Mouse (Mus musculus) heart, embryonic 15.5 days (tissue): ENCODE measurements around the gene Fam129c. TPM values are rescaled to one million over a fixed set of nuclear protein-coding genes. Genes with fewer than 3 reads are reported as not detected.

Source experiments
- ATAC-seq: fragments of 200-750 bp; cut with Nextera tagmentation; replicated peaks from 2 replicates; pipeline ENCODE4 v1.8.0; 2017; ENCODE audit warnings: low read depth, moderate TSS enrichment; ENCODE audit not compliant: insufficient number of reproducible peaks, insufficient read depth, low FRiP score
- H3K27ac ChIP-seq: fragments of 300-500 bp; sonication (generic); 2 replicates; pipeline ENCODE4 v1.5.1; 2015; ENCODE audit warnings: mild to moderate bottlenecking, inconsistent platforms
- H3K27me3 ChIP-seq: fragments of 300-500 bp; sonication (generic); 2 replicates; pipeline ENCODE4 v1.6.1; 2015; ENCODE audit warnings: inconsistent platforms
- H3K36me3 ChIP-seq: fragments of 300-500 bp; sonication (generic); 2 replicates; pipeline ENCODE4 v1.6.1; 2015; ENCODE audit warnings: mild to moderate bottlenecking, inconsistent platforms
- H3K4me1 ChIP-seq: fragments of 300-500 bp; sonication (generic); replicated peaks from 2 replicates; pipeline ENCODE4 v1.6.1; 2015; ENCODE audit warnings: inconsistent platforms
- H3K4me2 ChIP-seq: fragments of 300-500 bp; sonication (generic); 2 replicates; pipeline ENCODE4 v1.6.1; 2015; ENCODE audit warnings: inconsistent platforms, mild to moderate bottlenecking, moderate library complexity
- H3K4me3 ChIP-seq: fragments of 300-500 bp; sonication (generic); 2 replicates; pipeline ENCODE4 v1.5.1; 2015; ENCODE audit warnings: mild to moderate bottlenecking, inconsistent platforms
- H3K9ac ChIP-seq: fragments of 300-500 bp; sonication (generic); 2 replicates; pipeline ENCODE4 v1.6.1; 2015; ENCODE audit warnings: mild to moderate bottlenecking, inconsistent platforms
- H3K9me3 ChIP-seq: fragments of 300-500 bp; sonication (generic); replicated peaks from 2 replicates; pipeline ENCODE4 v1.6.1; 2016; ENCODE audit warnings: inconsistent platforms
- WGBS: fragments of 180-500 bp; shearing (Covaris S2); methylation state at CpG from one replicate; pipeline ENCODE4 v1.1.7; 2015; ENCODE audit warnings: mixed read lengths; 5-methylcytosine and 5-hydroxymethylcytosine counted together
- polyA plus RNA-seq: library from polyadenylated mRNA; unstranded; fragments of >200 nt; fragmentation: Nextera tagmentation; extraction: Ambion mirVana; gene quantifications from 2 replicates; pipeline ENCODE4 v1.2.1, GENCODE M21; 2015

Gene Fam129c
- polyA plus RNA-seq, 1 experiment from 2014 or later, result 2.1 TPM

DNA sequence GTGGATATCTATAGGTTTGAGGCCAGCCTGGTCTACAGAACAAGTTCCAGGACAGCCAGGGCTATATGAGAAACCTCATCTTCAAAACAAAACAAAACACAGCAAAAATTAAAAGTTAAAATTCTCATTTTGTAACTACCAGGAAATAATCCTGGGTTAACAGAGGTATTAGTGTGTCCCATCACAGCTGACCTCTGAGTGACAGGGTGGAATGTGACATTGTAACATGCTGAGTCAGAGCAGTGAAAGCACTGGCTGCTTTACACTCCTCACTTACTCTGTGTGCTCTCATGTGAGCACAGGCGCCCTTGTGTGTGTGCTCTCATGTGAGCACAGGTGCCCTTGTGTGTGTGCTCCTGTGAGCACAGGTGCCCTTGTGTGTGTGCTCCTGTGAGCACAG, 22.4 kb upstream of the Fam129c start:
- peaks cover 26% of the 10 kb centered on the region for H3K4me1 ChIP-seq
- no peak overlapping the region for H3K4me2 ChIP-seq
- no peak overlapping the region for H3K9ac ChIP-seq
- no peak overlapping the region for H3K4me3 ChIP-seq
- 38% methylated on average over 1 of the region's 1 CpGs for WGBS
- H3K27me3 ChIP-seq, result 0 out of 2 replicates have a peak, but pooled peaks cover 2% of the 10 kb centered on the region
- H3K27ac ChIP-seq, result no peak overlapping the region
- no peak for ATAC-seq
- H3K36me3 ChIP-seq, result no peaks in the 10 kb centered on the region
- no peaks in the 10 kb centered on the region for H3K9me3 ChIP-seq

DNA sequence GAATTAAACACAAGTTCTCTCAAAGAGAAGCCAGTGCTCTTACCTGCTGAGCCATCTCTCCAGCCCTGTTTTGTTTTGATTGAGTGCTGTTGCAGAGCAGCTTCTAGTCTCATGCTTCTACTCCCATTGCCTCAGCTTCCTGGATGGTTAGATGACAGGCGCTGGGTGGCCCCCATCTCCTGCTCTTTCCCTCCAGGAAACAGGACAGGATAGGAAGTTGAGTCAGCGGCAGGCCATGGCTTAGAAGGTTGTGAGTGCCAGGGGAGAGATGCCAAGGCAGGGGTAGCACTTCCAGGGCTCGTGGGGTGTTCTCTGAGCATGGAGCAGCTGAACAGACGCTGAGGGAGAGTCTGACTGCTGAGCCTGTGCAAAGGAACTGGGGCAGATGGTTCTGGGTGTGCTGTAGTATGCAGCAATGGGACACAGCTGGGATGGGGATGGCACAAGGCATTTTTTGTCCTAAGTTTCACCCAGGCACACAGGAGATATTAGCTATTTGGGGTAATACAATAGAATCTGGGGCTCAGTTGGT, 19.5 kb upstream of the Fam129c start:
- WGBS, result 54% methylated on average over 4 of the region's 4 CpGs
- peaks cover 5% of the 10 kb centered on the region; the same call in 1 of the 2 replicates for H3K36me3 ChIP-seq
- ATAC-seq, result no peak
- H3K9ac ChIP-seq, result no peak overlapping the region
- H3K4me3 ChIP-seq, result no peak overlapping the region
- H3K4me2 ChIP-seq, result no peak overlapping the region
- H3K4me1 ChIP-seq, result peaks cover 8% of the 10 kb centered on the region
- no peaks in the 10 kb centered on the region for H3K9me3 ChIP-seq
- no peak overlapping the region for H3K27ac ChIP-seq
- no peaks in the 10 kb centered on the region for H3K27me3 ChIP-seq

DNA sequence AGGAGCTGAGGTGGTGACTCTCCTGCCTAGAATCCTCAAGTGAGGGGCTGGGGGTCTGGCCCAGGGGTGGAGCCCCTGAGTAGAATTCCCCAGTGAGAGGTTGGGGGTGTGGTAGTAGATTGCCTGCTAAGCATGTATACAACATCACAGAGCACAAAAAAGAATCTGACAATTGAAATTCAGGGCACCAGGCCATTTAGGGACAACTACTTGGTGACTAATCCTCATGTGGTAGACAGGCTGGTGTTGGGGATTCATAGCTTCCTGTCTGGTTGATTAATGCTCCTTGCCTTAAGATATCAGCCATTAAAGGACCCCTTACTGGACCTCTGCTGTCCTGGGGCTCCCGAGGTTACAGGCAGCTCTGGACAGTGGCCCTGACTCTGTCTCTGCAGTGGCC, 18.4 kb upstream of the Fam129c start:
- no peak overlapping the region for H3K27ac ChIP-seq
- H3K36me3 ChIP-seq, result peaks cover 5% of the 10 kb centered on the region; the same call in 1 of the 2 replicates
- no peaks in the 10 kb centered on the region for H3K9me3 ChIP-seq
- ATAC-seq, result no peak
- H3K9ac ChIP-seq, result no peak overlapping the region
- H3K4me3 ChIP-seq, result no peak overlapping the region
- no peaks in the 10 kb centered on the region for H3K27me3 ChIP-seq
- 71% methylated on average over 1 of the region's 1 CpGs for WGBS
- H3K4me1 ChIP-seq, result 0 out of 2 replicates have a peak, but pooled peaks cover 4% of the 10 kb centered on the region
- no peak overlapping the region for H3K4me2 ChIP-seq

DNA sequence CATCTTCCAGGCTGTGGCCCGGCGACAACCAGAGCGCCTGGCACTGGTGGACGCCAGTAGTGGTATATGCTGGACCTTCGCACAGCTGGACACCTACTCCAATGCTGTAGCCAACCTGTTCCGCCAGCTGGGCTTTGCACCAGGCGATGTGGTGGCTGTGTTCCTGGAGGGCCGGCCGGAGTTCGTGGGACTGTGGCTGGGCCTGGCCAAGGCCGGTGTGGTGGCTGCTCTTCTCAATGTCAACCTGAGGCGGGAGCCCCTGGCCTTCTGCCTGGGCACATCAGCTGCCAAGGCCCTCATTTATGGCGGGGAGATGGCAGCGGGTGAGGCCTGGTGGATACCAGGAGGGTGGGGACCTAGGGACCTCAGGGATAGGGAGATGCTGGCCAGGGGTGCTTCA, 18.0 kb upstream of the Fam129c start:
- Histone ChIP-seq H3K27me3 (no peaks in the 10 kb centered on the region), H3K27ac (no peak overlapping the region), H3K36me3 (peaks cover 8% of the 10 kb centered on the region; the same call in 1 of the 2 replicates), H3K4me2 (no peak overlapping the region), H3K9ac (no peak overlapping the region), H3K9me3 (no peaks in the 10 kb centered on the region), H3K4me3 (no peak overlapping the region), H3K4me1 (0 out of 2 replicates have a peak, but pooled peaks cover 1% of the 10 kb centered on the region)
- 88% methylated on average over 14 of the region's 14 CpGs for WGBS
- ATAC-seq, result no peak

DNA sequence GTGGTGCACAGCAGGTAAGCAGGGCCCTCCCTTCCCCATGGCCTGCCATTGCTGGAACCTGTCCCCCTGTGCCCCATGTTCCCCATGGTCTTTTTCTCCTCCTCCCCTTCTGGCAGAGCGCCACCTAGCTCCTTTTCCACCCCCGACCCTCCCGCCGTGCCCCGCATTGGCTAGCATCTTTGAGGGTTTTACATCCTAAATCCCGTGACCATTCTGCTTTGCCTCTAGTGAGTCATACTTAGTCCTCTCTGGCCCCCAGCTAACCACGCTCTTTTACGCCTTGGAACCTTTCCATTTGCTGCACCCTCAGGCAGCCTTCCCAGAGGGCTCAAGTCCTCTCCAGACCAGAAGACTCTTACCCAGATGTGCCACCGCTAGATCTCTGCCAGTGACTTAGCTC, 17.2 kb upstream of the Fam129c start:
- Histone ChIP-seq H3K4me3 (no peak overlapping the region), H3K4me2 (no peak overlapping the region), H3K27me3 (no peaks in the 10 kb centered on the region), H3K4me1 (no peaks in the 10 kb centered on the region), H3K27ac (no peak overlapping the region), H3K9me3 (no peaks in the 10 kb centered on the region), H3K36me3 (peaks cover 11% of the 10 kb centered on the region; the same call in 1 of the 2 replicates), H3K9ac (no peak overlapping the region)
- WGBS, result 60% methylated on average over 9 of the region's 9 CpGs
- ATAC-seq, result no peak

DNA sequence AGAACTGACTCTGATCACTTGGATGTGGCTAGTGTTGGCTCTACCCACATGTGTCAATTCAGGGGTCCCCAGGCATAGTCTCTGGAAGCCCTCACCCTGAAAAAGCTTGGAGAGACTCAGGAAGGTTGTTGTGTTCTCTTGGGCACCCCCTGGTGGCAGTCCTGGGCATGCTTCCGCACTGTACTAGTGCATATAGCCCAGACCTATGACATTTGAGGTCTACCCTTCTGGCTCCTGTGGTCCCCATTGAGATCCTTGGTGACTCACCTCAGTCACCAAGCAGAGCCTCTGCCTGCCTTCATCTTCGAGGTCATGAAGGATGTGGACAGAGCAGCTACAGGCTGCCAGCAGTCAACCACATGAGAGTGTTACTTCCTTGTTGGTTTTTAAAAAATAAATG, 10.6 kb upstream of the Fam129c start:
- 0 out of 2 replicates have a peak, but pooled peaks cover 6% of the 10 kb centered on the region for H3K36me3 ChIP-seq
- no peak overlapping the region for H3K4me3 ChIP-seq
- WGBS, result 69% methylated on average over 2 of the region's 2 CpGs
- H3K9me3 ChIP-seq, result no peaks in the 10 kb centered on the region
- ATAC-seq, result no peak
- no peak overlapping the region for H3K9ac ChIP-seq
- no peak overlapping the region for H3K27ac ChIP-seq
- H3K4me1 ChIP-seq, result peaks cover 7% of the 10 kb centered on the region
- H3K4me2 ChIP-seq, result no peak overlapping the region
- H3K27me3 ChIP-seq, result no peaks in the 10 kb centered on the region

DNA sequence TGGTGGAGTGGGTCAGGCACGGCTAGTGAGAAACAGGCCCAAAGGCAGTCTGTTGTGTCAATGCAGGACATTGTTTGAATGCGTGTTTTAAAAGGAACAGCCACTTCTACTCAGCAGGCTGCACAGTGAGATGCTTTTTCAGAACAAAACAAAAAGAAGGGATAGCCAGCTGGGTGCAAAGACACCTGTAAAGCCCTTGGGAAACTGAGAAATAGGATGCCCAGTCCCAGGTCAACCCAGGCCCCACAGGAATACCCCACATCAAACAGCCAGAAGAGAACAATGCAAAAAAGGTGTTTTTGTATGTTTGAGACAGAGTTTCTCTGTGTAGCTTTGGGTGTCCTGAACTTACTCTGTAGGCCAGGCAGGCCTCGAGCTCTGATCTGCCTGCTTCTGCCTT, 8.7 kb upstream of the Fam129c start:
- Histone ChIP-seq H3K9me3 (no peaks in the 10 kb centered on the region), H3K27me3 (no peaks in the 10 kb centered on the region), H3K36me3 (0 out of 2 replicates have a peak, but pooled peaks cover 6% of the 10 kb centered on the region), H3K27ac (no peak overlapping the region), H3K4me1 (peaks cover 20% of the 10 kb centered on the region), H3K4me3 (no peak overlapping the region), H3K4me2 (no peak overlapping the region), H3K9ac (no peak overlapping the region)
- 77% methylated on average over 3 of the region's 3 CpGs for WGBS
- ATAC-seq, result no peak

DNA sequence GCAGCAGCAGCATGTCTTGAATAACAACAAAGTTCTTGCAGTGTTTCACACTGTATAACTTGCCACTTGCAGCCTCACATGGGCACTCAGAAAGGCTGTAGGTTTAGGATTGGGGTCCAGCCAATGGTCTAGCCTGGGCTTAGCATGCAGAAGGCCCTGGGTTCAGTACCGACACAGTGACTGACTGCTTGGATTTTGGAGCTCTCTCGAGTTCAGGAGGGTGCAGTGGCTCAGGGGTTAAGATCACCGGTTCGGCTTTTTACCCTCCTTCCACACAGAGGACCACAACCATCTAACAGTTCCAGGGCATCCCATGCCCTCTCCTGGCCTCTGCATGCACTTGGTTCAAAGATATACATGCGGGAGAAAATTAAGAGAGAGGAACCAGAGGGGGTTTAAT, 6.4 kb upstream of the Fam129c start:
- ATAC-seq, result no peak
- Histone ChIP-seq H3K9ac (peak overlapping the region; percentile 96), H3K27ac (peak overlapping the region; percentile 99), H3K36me3 (no peaks in the 10 kb centered on the region), H3K9me3 (no peaks in the 10 kb centered on the region), H3K4me2 (peak overlapping the region; percentile 86), H3K27me3 (no peaks in the 10 kb centered on the region), H3K4me3 (peak overlapping the region; percentile 82), H3K4me1 (peaks cover 25% of the 10 kb centered on the region)
- 22% methylated on average over 5 of the region's 5 CpGs for WGBS

DNA sequence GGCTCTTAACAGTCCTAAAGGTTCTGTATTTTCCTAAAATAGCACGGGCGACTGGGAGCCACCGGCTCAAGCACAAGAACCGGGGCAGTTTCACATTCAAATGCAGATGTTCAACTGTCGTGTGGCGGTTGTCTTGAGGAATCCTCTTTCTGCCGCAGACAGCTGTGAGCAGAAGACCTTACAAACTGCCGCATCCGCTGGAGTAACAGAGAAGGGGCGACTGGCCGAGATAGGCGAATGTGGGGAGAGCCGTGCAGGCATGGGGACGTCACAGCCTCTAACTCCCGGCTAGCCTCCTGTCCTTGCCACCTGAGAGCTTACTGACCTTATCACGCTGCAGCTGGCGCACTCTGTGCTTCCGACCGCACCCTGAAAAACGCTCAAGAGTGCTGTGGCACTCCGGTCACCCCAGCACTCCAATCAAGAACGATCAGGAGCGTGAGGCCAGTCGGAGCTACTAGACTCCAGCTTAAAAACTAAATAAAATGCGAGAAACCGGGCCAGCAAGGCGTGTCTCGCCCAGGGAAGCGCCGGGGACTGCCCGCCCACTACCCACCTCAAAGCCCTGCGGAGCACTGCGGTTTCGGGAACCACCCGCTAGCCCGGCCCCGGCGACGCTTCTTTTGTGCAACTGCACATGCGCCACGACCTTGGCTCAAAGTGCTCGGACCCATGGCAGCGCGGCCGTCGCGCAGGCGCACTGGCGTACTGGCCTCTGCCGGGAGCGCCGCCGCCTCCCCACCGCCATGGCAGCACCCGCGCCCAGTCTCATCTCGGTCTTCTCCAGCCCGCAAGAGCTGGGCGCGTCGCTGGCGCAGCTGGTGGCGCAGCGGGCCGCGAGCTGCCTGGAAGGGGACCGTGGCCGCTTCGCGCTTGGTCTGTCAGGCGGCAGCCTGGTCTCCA, 5.7 kb upstream of the Fam129c start, which contains the start of gene Pgls:
Gene Pgls (plus strand): TSS at position 706 of the 903 bp plus-strand sequence.
- Histone ChIP-seq H3K4me3 (peak within 1 kb of the TSS; percentile 82), H3K36me3 (no peaks in the 10 kb centered on the region), H3K4me2 (peak within 1 kb of the TSS; percentile 86), H3K27ac (peak within 1 kb of the TSS; percentile 99), H3K27me3 (no peaks in the 10 kb centered on the region), H3K9me3 (no peaks in the 10 kb centered on the region), H3K4me1 (peaks cover 31% of the 10 kb centered on the region), H3K9ac (peak within 1 kb of the TSS; percentile 96)
- peak; percentile 86 for ATAC-seq
- WGBS, result under 1% methylated on average over 71 of the region's 71 CpGs

DNA sequence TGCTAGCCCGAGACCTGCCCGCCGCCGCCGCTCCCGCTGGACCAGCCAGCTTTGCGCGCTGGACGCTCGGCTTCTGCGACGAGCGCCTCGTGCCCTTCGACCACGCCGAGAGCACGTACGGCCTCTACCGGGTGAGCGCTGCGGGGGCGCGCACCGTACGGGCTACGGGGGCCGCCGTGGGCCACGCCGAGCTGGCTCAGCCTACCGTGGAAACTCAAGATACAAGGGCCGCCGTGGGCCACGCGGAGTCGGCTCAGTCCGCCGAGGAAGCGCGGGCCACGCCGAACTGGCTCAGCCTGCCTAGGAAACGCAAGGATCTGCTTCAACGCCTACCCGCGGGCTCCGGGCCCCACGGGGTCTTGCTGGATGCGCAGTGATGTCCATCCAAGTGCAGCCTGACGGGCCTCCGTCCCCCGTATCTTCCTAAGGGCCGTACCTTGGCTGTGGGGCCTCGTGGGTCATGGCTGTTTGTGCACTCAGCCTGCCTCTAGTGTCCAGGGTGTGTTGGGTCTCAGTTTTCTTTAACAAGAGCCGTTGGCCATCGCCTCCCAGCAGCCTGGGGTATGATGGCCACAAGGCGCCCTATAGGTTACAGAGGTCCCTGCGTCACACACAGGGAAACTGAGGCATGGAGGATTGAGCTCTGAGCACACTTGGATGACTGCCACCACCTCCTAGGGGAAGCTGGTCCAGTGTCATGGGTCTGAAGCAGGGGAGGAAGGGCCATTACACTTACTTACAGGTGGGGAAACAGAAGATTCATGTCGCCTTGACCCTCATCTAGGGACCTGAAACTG, 4.9 kb upstream of the Fam129c start:
- peak overlapping the region; percentile 96 for H3K9ac ChIP-seq
- WGBS, result 4% methylated on average over 60 of the region's 60 CpGs
- peak; percentile 71 for ATAC-seq
- H3K36me3 ChIP-seq, result no peaks in the 10 kb centered on the region
- peak overlapping the region; percentile 82 for H3K4me3 ChIP-seq
- H3K27ac ChIP-seq, result peak overlapping the region; percentile 99
- peaks cover 32% of the 10 kb centered on the region for H3K4me1 ChIP-seq
- peak overlapping the region; percentile 86 for H3K4me2 ChIP-seq
- H3K27me3 ChIP-seq, result no peaks in the 10 kb centered on the region
- H3K9me3 ChIP-seq, result no peaks in the 10 kb centered on the region
